Mouse (Mus musculus): ENCODE results near the gene Usf3. TPM values are rescaled to one million over a fixed set of nuclear protein-coding genes. Genes with fewer than 3 reads are reported as not detected.

Usf3 gene
- polyA plus RNA-seq, 1 experiment from 2014 or later, result 1.7 TPM

GRCm38 (mm10) chr16:44210156-44211053 lies 37.4 kb downstream of the Usf3 start:
- 72% methylated on average over 10 of the region's 10 CpGs for WGBS
- Histone ChIP-seq H3K27ac (no peak overlapping the region), H3K9me3 (replicated peaks) (no peaks in the 10 kb centered on the region), H3K4me1 (replicated peaks) (no peaks in the 10 kb centered on the region), H3K4me3 (no peak overlapping the region), H3K27me3 (no peaks in the 10 kb centered on the region), H3K9ac (no peak overlapping the region), H3K4me2 (no peak overlapping the region), H3K36me3 (peaks cover 50% of the 10 kb centered on the region)
- ATAC-seq (replicated peaks; ENCODE audit: insufficient number of reproducible peaks, insufficient read depth, low FRiP score, low read depth), result no peak

GRCm38 (mm10) chr16:44211054-44211414 lies 38.0 kb downstream of the Usf3 start:
- Histone ChIP-seq H3K4me3 (no peak overlapping the region), H3K9ac (no peak overlapping the region), H3K9me3 (replicated peaks) (no peaks in the 10 kb centered on the region), H3K27me3 (no peaks in the 10 kb centered on the region), H3K4me1 (replicated peaks) (no peaks in the 10 kb centered on the region), H3K36me3 (peaks cover 50% of the 10 kb centered on the region), H3K4me2 (no peak overlapping the region), H3K27ac (no peak overlapping the region)
- 96% methylated on average over 1 of the region's 1 CpGs for WGBS
- ATAC-seq (replicated peaks; ENCODE audit: insufficient number of reproducible peaks, insufficient read depth, low FRiP score, low read depth), result no peak

DNA sequence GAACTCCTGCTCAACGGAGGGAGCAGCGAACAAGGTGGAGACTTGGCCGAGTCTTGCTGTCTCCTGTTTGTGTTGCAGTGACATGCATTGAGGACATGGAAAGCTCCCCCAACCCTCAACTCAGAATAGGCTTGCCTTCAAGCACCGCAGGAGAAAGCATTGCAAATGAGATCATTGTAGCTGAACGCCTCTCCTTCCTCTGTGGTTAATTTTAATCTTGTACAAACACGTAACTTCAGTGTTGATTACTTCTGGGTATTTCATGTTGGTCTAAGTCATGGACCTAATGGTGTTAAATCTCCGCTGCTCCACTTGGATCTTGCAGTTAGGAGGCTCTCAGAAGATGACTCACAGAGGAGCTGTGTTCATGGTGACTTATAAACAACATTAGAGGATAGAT lies 39.7 kb downstream of the Usf3 start:
- no peak overlapping the region for H3K4me3 ChIP-seq
- H3K4me1 ChIP-seq (replicated peaks), result 0 out of 2 replicates have a peak, but pooled peaks cover 3% of the 10 kb centered on the region
- WGBS, result 81% methylated on average over 7 of the region's 7 CpGs
- H3K9ac ChIP-seq, result no peak overlapping the region
- no peaks in the 10 kb centered on the region for H3K9me3 ChIP-seq (replicated peaks)
- H3K27me3 ChIP-seq, result no peaks in the 10 kb centered on the region
- H3K4me2 ChIP-seq, result no peak overlapping the region
- H3K36me3 ChIP-seq, result peaks cover 58% of the 10 kb centered on the region
- no peak for ATAC-seq (replicated peaks; ENCODE audit: insufficient number of reproducible peaks, insufficient read depth, low FRiP score, low read depth)
- no peak overlapping the region for H3K27ac ChIP-seq

DNA sequence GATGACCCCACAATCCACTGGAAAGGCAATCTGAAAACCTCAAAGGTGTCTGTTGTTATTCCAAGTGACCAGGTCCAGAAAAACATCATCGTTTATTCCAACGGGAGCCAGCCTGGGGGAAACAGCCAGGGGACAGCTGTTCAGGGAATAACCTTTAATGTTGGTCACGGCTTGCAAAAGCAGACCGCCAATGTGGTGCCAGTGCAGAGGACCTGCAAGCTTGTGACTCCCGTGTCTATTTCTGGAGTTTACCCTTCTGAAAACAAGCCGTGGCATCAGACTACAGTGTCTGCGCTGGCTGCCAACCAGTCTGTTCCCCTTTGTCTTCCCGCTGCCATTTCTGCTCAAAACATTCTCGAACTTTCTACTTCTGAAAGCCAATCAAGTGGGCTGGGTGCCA lies 42.5 kb downstream of the Usf3 start:
- Histone ChIP-seq H3K4me1 (replicated peaks) (0 out of 2 replicates have a peak, but pooled peaks cover 3% of the 10 kb centered on the region), H3K27me3 (no peaks in the 10 kb centered on the region), H3K36me3 (peaks cover 76% of the 10 kb centered on the region), H3K4me3 (no peak overlapping the region), H3K4me2 (no peak overlapping the region), H3K9me3 (replicated peaks) (no peaks in the 10 kb centered on the region), H3K27ac (0 out of 2 replicates have a peak overlapping the region, but pooled peaks have one; percentile 27), H3K9ac (no peak overlapping the region)
- no peak for ATAC-seq (replicated peaks; ENCODE audit: insufficient number of reproducible peaks, insufficient read depth, low FRiP score, low read depth)
- WGBS, result 78% methylated on average over 9 of the region's 9 CpGs

DNA sequence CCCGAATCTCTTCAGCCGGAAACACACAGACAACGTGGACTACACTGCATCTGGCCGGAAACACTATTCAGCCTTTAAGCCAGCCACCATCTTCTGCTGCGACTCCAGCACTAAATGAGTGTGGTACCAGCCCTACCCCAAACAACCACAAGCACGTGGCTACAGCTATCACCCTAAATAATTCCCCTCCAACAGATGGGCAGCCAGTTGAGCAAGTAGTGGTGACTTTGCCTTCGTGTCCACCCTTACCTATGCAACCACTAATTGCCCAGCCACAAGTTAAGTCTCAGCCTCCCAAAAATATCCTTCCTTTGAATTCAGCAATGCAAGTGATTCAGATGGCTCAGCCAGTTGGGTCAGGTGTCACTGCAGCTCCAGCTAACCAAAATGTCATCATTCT lies 43.4 kb downstream of the Usf3 start:
- Histone ChIP-seq H3K9ac (no peak overlapping the region), H3K4me1 (replicated peaks) (peaks cover 7% of the 10 kb centered on the region), H3K4me2 (no peak overlapping the region), H3K36me3 (peaks cover 73% of the 10 kb centered on the region), H3K27me3 (no peaks in the 10 kb centered on the region), H3K4me3 (no peak overlapping the region), H3K9me3 (replicated peaks) (no peaks in the 10 kb centered on the region), H3K27ac (no peak overlapping the region)
- ATAC-seq (replicated peaks; ENCODE audit: insufficient number of reproducible peaks, insufficient read depth, low FRiP score, low read depth), result no peak
- WGBS, result 93% methylated on average over 7 of the region's 7 CpGs

DNA sequence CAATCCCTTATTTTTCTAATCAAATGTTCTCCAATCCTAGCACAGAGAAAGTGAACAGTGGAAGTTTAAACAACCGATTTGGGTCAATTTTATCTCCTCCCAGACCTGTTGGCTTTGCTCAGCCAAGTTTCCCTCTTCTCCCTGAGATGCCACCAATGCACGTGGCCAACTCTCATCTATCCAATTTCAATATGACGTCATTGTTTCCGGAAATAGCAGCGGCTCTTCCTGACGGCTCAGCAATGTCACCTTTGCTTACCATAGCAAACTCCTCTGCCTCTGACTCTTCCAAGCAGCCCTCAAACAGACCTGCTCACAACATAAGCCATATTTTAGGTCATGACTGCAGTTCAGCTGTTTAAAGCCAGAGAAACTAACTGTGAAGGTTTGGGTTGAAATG lies 48.4 kb downstream of the Usf3 start:
- peaks cover 41% of the 10 kb centered on the region for H3K36me3 ChIP-seq
- H3K4me2 ChIP-seq, result no peak overlapping the region
- peaks cover 13% of the 10 kb centered on the region for H3K4me1 ChIP-seq (replicated peaks)
- ATAC-seq (replicated peaks; ENCODE audit: insufficient number of reproducible peaks, insufficient read depth, low FRiP score, low read depth), result 0 out of 2 replicates have a peak, but pooled peaks have one; percentile 4
- H3K9ac ChIP-seq, result no peak overlapping the region
- peak overlapping the region; percentile 47; the same call in 1 of the 2 replicates for H3K27ac ChIP-seq
- 34% methylated on average over 6 of the region's 6 CpGs for WGBS
- no peaks in the 10 kb centered on the region for H3K9me3 ChIP-seq (replicated peaks)
- no peak overlapping the region for H3K4me3 ChIP-seq
- H3K27me3 ChIP-seq, result no peaks in the 10 kb centered on the region

DNA sequence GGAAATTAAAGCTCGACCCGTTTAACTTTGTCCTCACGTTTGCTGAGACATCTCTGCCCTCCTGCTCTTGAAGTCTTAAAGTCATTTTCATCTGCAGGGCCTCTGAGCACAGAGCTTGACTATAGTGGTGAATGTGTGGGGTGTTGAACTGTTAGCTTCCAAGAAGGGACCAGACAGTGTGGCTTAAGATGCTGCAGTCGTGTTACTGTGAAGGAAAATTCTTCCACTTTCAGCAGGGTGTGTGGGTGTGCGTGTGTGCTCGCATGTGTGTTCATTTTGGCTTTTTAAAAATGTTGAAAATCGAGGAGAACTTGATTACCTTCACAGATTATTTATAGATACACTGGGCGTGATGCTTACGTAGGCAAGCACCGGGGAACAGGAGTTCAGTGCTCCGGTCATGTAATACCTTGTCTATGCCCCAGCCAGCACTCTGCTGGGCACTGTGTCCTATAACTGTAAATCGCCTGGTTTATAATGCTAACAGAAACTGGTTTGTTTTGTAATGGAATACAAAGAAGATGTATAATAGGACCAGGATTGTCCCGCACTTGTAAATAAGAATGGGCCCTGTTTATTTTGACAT lies 53.8 kb downstream of the Usf3 start:
- Histone ChIP-seq H3K27me3 (no peaks in the 10 kb centered on the region), H3K27ac (no peak overlapping the region), H3K4me3 (no peak overlapping the region), H3K4me2 (no peak overlapping the region), H3K9me3 (replicated peaks) (no peaks in the 10 kb centered on the region), H3K36me3 (no peaks in the 10 kb centered on the region), H3K4me1 (replicated peaks) (peaks cover 2% of the 10 kb centered on the region), H3K9ac (no peak overlapping the region)
- no peak for ATAC-seq (replicated peaks; ENCODE audit: insufficient number of reproducible peaks, insufficient read depth, low FRiP score, low read depth)
- 80% methylated on average over 13 of the region's 13 CpGs for WGBS

DNA sequence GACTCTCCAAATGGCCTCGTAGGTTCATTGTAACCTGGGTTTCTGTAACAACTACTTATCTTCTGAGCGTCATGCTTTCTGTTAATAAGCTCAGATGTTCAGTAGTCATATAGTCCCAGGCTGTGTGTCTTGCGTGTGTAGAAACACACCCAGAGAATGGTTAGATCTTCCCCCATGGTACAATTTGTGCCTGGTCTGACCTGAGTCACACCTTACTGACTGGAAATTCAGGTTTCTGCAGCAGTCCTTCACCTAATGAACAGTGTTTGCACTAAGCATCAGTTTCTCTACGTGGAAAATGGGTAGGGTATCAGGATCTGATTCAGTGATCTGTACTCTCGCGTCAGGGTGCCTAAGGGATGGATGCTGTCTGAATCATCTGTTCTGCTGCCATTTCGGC lies 60.0 kb downstream of the Usf3 start:
- H3K4me2 ChIP-seq, result no peak overlapping the region
- H3K27me3 ChIP-seq, result no peaks in the 10 kb centered on the region
- ATAC-seq (replicated peaks; ENCODE audit: insufficient number of reproducible peaks, insufficient read depth, low FRiP score, low read depth), result no peak
- H3K9me3 ChIP-seq (replicated peaks), result no peaks in the 10 kb centered on the region
- H3K9ac ChIP-seq, result no peak overlapping the region
- H3K4me1 ChIP-seq (replicated peaks), result no peaks in the 10 kb centered on the region; the same call in 1 of the 2 replicates
- H3K36me3 ChIP-seq, result no peaks in the 10 kb centered on the region
- H3K27ac ChIP-seq, result no peak overlapping the region
- 84% methylated on average over 7 of the region's 7 CpGs for WGBS
- no peak overlapping the region for H3K4me3 ChIP-seq

DNA sequence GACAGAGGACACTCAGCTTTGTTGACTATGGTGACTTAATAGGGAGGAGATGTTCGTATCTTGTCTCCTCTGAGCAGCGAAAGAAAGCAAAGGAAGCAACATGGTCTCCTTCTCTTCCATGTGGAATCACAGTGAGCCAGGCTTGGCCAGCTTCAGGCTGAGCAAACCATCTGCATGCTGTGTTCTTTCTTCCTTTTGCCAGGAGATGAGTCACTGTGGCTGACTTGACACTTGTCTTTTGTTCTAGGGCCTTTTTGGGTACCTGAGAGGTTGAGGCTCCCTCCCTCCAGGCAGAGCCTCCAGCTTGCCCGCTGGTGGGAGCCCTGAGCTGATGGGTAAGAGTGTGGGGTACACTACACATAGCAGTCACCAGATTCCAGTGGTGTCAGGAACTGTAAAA lies 64.8 kb downstream of the Usf3 start:
- Histone ChIP-seq H3K27me3 (no peaks in the 10 kb centered on the region), H3K36me3 (no peaks in the 10 kb centered on the region), H3K4me1 (replicated peaks) (peaks cover 14% of the 10 kb centered on the region), H3K9me3 (replicated peaks) (no peaks in the 10 kb centered on the region), H3K4me2 (no peak overlapping the region), H3K4me3 (no peak overlapping the region), H3K27ac (no peak overlapping the region), H3K9ac (no peak overlapping the region)
- 74% methylated on average over 3 of the region's 3 CpGs for WGBS
- ATAC-seq (replicated peaks; ENCODE audit: insufficient number of reproducible peaks, insufficient read depth, low FRiP score, low read depth), result no peak

DNA sequence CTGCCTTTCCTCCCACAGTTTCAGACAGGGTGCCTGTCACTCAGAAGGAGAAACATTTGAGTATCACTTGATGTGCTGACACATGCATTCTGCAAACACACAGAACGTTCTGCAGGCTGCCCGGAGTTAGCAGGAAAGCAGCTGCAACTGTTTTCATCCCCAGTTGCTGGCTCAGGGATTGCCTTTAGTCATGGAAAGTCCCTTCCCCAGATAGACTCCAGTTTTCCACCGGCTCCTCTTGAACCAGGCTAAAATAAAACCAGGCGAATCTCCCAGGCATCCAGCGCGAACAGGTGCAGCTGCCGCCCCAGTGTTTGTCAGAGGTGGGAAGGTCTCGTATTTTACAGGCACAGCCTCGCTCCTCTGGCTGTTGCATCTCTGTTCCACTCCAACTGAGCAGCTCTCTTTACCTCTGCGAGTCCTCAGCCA lies 65.8 kb downstream of the Usf3 start:
- 21% methylated on average over 10 of the region's 10 CpGs for WGBS
- H3K9me3 ChIP-seq (replicated peaks), result no peaks in the 10 kb centered on the region
- H3K36me3 ChIP-seq, result no peaks in the 10 kb centered on the region
- peak overlapping the region; percentile 18; the same call in 1 of the 2 replicates for H3K4me3 ChIP-seq
- ATAC-seq (replicated peaks; ENCODE audit: insufficient number of reproducible peaks, insufficient read depth, low FRiP score, low read depth), result peak; percentile 60
- H3K4me2 ChIP-seq, result peak overlapping the region; percentile 53
- H3K27ac ChIP-seq, result peak overlapping the region; percentile 38; the same call in 1 of the 2 replicates
- peaks cover 14% of the 10 kb centered on the region for H3K4me1 ChIP-seq (replicated peaks)
- peak overlapping the region; percentile 28; the same call in 1 of the 2 replicates for H3K9ac ChIP-seq
- no peaks in the 10 kb centered on the region for H3K27me3 ChIP-seq

DNA sequence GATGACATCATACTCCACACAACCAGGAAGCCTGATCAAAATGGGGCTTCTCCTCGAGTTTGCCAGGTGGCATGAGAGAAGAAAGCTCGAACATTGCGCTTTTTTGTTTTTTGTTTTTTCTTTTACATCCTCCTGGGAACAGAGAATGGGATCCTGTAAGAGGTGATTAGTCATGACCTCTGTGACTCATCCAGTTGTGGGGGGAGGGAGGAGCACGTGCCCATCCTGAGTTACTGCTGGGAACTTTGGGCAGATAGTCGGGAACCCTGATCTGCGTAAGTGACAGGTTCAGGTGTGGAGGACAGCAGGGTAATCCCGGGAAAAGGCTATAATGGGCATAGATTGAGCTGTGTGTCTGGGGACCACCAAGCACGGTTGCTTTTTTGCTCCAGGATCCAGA lies 67.4 kb downstream of the Usf3 start:
- Histone ChIP-seq H3K4me3 (no peak overlapping the region), H3K27me3 (no peaks in the 10 kb centered on the region), H3K4me1 (replicated peaks) (peaks cover 14% of the 10 kb centered on the region), H3K36me3 (no peaks in the 10 kb centered on the region), H3K9me3 (replicated peaks) (no peaks in the 10 kb centered on the region), H3K9ac (no peak overlapping the region), H3K27ac (no peak overlapping the region), H3K4me2 (no peak overlapping the region)
- WGBS, result 61% methylated on average over 8 of the region's 8 CpGs
- ATAC-seq (replicated peaks; ENCODE audit: insufficient number of reproducible peaks, insufficient read depth, low FRiP score, low read depth), result no peak
